Mouse (Mus musculus): ENCODE results near the gene Obscn.

DNA sequence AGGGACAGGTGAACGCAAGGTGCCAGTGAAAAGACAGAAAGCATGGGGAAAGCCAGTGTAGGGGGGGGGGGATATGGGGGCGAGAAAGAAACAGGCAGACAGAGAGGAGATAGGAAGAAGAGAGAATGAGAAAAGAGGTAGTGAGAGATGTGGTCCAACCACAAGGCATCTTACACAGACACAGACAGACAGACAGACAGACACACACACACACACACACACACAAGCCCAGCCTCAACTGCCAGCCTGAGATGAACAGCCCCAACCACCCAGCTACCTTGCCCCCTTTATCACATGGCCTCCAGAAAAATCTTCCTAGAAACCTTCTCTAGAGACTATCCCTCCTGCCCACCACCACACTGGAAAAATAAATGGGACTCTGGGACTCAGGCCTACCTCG lies 4.1 kb downstream of the Obscn start:
- TF ChIP-seq CTCF (IDR thresholded peaks at IDR 0.05; ENCODE audit: low read depth) (no peak), EP300 (IDR thresholded peaks at IDR 0.05; ENCODE audit: low read depth) (no peak)

Data from liver, postnatal 0 days (tissue).